Mouse (Mus musculus) heart, adult 2 months (tissue): ENCODE measurements at regions not wholly inside any gene's neighbourhood (a gene's known extent, or its start where the extent isn't known, plus 50 kb on each side); places are given as distances from the start of the nearest gene placed in this dataset.

Source experiments
- CTCF ChIP-seq: fragments of 200-600 bp; IDR thresholded peaks from 2 replicates; pipeline ENCODE4 v1.8.1; 2022; ENCODE audit warnings: antibody characterized with exemption, mild to moderate bottlenecking, moderate library complexity
- EP300 ChIP-seq: fragments of 200-500 bp; IDR thresholded peaks from 2 replicates; pipeline ENCODE4 v1.6.1; 2011; ENCODE audit warnings: low read depth, low read length, control low read depth; ENCODE audit not compliant: insufficient read depth

- TF ChIP-seq CTCF (no peak), EP300 (no peak)
These were observed 134.8 kb upstream of the Runx1 start for GRCm38 (mm10) chr16:92960740-92961139.
